Mouse (Mus musculus) heart, embryonic 11.5 days (tissue): ENCODE measurements around the gene Erg. TPM values are rescaled to one million over a fixed set of nuclear protein-coding genes. Genes with fewer than 3 reads are reported as not detected.
A peak's percentile ranks its signal among the peaks of the same experiment; 100 is the strongest.

Experiments
- ATAC-seq: fragments of 200-750 bp; cut with Nextera tagmentation; replicated peaks from 2 replicates; pipeline ENCODE4 v1.8.0; 2017; ENCODE audit warnings: moderate library complexity; ENCODE audit not compliant: insufficient number of reproducible peaks, low FRiP score, low TSS enrichment
- H3K27ac ChIP-seq: fragments of 300-500 bp; sonication (generic); 2 replicates; pipeline ENCODE4 v1.5.1; 2014; ENCODE audit warnings: mild to moderate bottlenecking, low read depth, low read length
- H3K27me3 ChIP-seq: fragments of 300-500 bp; sonication (generic); 2 replicates; pipeline ENCODE4 v1.6.1; 2014; ENCODE audit warnings: mild to moderate bottlenecking, low read length, mixed read lengths; ENCODE audit not compliant: control insufficient read depth, insufficient read depth
- H3K36me3 ChIP-seq: fragments of 300-500 bp; sonication (generic); 2 replicates; pipeline ENCODE4 v1.6.1; 2014; ENCODE audit warnings: mild to moderate bottlenecking, low read length, moderate library complexity, mixed read lengths; ENCODE audit not compliant: control insufficient read depth, insufficient read depth
- H3K4me1 ChIP-seq: fragments of 300-500 bp; sonication (generic); 2 replicates; pipeline ENCODE4 v1.6.1; 2014; ENCODE audit warnings: low read length; ENCODE audit not compliant: control insufficient read depth, insufficient read depth
- H3K4me2 ChIP-seq: fragments of 300-500 bp; sonication (generic); 2 replicates; pipeline ENCODE4 v1.6.1; 2014; ENCODE audit warnings: mild to moderate bottlenecking, moderate library complexity
- H3K4me3 ChIP-seq: fragments of 300-500 bp; sonication (generic); 2 replicates; pipeline ENCODE4 v1.5.1; 2014; ENCODE audit warnings: low read depth, low read length
- H3K9ac ChIP-seq: fragments of 300-500 bp; sonication (generic); 2 replicates; pipeline ENCODE4 v1.6.1; 2014; ENCODE audit warnings: mild to moderate bottlenecking, low read depth, low read length, moderate library complexity
- H3K9me3 ChIP-seq: fragments of 300-500 bp; sonication (generic); replicated peaks from 2 replicates; pipeline ENCODE4 v1.6.1; 2016; ENCODE audit warnings: low read length; ENCODE audit not compliant: control insufficient read depth
- WGBS: fragments of 180-500 bp; shearing (Covaris S2); extraction: QIAGEN DNeasy Blood & Tissue Kit; methylation state at CpG from one replicate; pipeline ENCODE4 v1.1.7; 2014; ENCODE audit not compliant: insufficient replicate concordance; 5-methylcytosine and 5-hydroxymethylcytosine counted together
- polyA plus RNA-seq: library from polyadenylated mRNA; unstranded; fragments of >200 nt; fragmentation: Nextera tagmentation; extraction: Ambion mirVana; gene quantifications from 2 replicates; pipeline ENCODE4 v1.2.1, GENCODE M21; 2014

Gene Erg
- polyA plus RNA-seq = 4.5 and 4.8 TPM in 2 replicates

GRCm38 (mm10) chr16:95586311-95586602, at the start of gene Erg:
Gene Erg (minus strand): TSS chr16:95586593.
- H3K4me1 ChIP-seq = peaks cover 6% of the 10 kb centered on the region
- H3K9ac ChIP-seq = peak within 1 kb of the TSS; percentile 60; the same call in 1 of the 2 replicates
- no peaks in the 10 kb centered on the region for H3K9me3 ChIP-seq
- 2% methylated on average over 5 of the region's 5 CpGs for WGBS
- ATAC-seq = no peak
- no peak within 1 kb of the TSS for H3K27ac ChIP-seq
- peak within 1 kb of the TSS; percentile 92 for H3K4me2 ChIP-seq
- peaks cover 51% of the 10 kb centered on the region for H3K27me3 ChIP-seq
- peak within 1 kb of the TSS; percentile 48 for H3K4me3 ChIP-seq
- no peaks in the 10 kb centered on the region for H3K36me3 ChIP-seq

- Histone ChIP-seq H3K36me3 (no peaks in the 10 kb centered on the region), H3K9ac (no peak overlapping the region), H3K27me3 (no peaks in the 10 kb centered on the region), H3K4me3 (no peak overlapping the region), H3K9me3 (no peaks in the 10 kb centered on the region), H3K4me2 (no peak overlapping the region), H3K27ac (no peak overlapping the region), H3K4me1 (no peaks in the 10 kb centered on the region)
- WGBS = 82% methylated on average over 10 of the region's 10 CpGs
- ATAC-seq = no peak
These were observed 45.4 kb upstream of the Erg start for GRCm38 (mm10) chr16:95631816-95632215.

GRCm38 (mm10) chr16:95623876-95624770, 37.7 kb upstream of the Erg start:
- H3K4me1 ChIP-seq = no peaks in the 10 kb centered on the region

GRCm38 (mm10) chr16:95623056-95623455, 36.7 kb upstream of the Erg start:
- no peaks in the 10 kb centered on the region for H3K27me3 ChIP-seq
- no peaks in the 10 kb centered on the region for H3K9me3 ChIP-seq
- H3K4me3 ChIP-seq = no peak overlapping the region
- no peaks in the 10 kb centered on the region for H3K4me1 ChIP-seq
- ATAC-seq = no peak
- H3K36me3 ChIP-seq = no peaks in the 10 kb centered on the region
- WGBS = 75% methylated on average over 4 of the region's 4 CpGs
- no peak overlapping the region for H3K27ac ChIP-seq
- H3K9ac ChIP-seq = no peak overlapping the region
- H3K4me2 ChIP-seq = no peak overlapping the region

More at GRCm38 (mm10) chr16:95623876-95624770, 37.7 kb upstream of the Erg start:
- ATAC-seq = no peak
- Histone ChIP-seq H3K27me3 (no peaks in the 10 kb centered on the region), H3K36me3 (no peaks in the 10 kb centered on the region), H3K9ac (no peak overlapping the region), H3K27ac (no peak overlapping the region), H3K4me3 (no peak overlapping the region), H3K9me3 (no peaks in the 10 kb centered on the region), H3K4me2 (no peak overlapping the region)
- WGBS = 67% methylated on average over 7 of the region's 7 CpGs

DNA sequence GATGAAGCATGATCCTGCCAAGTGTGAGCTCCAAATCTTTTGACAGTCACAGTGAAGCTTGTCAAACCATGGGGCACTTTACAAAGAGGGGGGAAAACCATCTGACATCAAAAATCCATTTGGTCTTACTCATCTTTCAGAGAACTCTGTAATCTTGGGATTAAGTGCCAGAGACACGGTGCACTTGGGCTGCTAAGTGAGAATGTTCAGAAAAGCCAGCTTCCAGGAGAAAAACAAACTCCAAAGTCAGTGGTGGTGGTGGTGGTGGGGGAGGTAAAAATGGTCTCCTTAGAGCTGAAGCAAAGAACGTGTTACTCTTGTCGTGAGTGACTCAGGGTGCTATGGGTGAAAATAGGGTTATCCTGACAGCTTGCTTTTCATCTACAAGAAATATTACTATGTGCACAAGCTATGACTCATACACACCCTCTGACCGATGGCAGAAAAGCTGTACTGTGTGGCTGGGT, 33.5 kb upstream of the Erg start:
- no peak overlapping the region for H3K27ac ChIP-seq
- H3K9ac ChIP-seq = no peak overlapping the region
- H3K4me1 ChIP-seq = no peaks in the 10 kb centered on the region
- no peaks in the 10 kb centered on the region for H3K9me3 ChIP-seq
- WGBS = 58% methylated on average over 4 of the region's 4 CpGs
- H3K27me3 ChIP-seq = no peaks in the 10 kb centered on the region
- ATAC-seq = no peak
- no peak overlapping the region for H3K4me3 ChIP-seq
- H3K4me2 ChIP-seq = no peak overlapping the region
- H3K36me3 ChIP-seq = no peaks in the 10 kb centered on the region

DNA sequence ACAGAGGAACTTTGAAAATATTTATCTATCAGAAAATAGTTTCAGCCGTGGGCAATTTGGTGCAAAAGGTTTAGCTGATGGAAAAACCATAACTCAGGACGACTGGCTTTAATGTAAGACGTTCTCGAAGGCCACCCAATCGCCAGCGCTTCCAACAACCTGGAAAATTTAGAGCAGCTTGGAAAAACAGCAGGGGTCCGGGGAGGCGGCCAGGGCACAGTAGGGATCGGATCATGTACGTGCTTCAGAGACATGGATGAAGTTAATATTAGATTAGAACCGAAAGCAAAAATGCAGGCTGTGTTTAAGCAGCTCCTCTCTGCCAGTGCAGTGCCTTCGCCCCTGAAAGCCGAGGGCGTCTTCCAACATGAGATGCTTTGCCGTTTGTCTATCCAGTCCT, 31.8 kb upstream of the Erg start:
- H3K9ac ChIP-seq = no peak overlapping the region
- ATAC-seq = no peak
- H3K36me3 ChIP-seq = no peaks in the 10 kb centered on the region
- H3K27me3 ChIP-seq = no peaks in the 10 kb centered on the region
- no peak overlapping the region for H3K27ac ChIP-seq
- no peaks in the 10 kb centered on the region for H3K4me1 ChIP-seq
- no peaks in the 10 kb centered on the region for H3K9me3 ChIP-seq
- no peak overlapping the region for H3K4me3 ChIP-seq
- H3K4me2 ChIP-seq = no peak overlapping the region
- 57% methylated on average over 15 of the region's 15 CpGs for WGBS

DNA sequence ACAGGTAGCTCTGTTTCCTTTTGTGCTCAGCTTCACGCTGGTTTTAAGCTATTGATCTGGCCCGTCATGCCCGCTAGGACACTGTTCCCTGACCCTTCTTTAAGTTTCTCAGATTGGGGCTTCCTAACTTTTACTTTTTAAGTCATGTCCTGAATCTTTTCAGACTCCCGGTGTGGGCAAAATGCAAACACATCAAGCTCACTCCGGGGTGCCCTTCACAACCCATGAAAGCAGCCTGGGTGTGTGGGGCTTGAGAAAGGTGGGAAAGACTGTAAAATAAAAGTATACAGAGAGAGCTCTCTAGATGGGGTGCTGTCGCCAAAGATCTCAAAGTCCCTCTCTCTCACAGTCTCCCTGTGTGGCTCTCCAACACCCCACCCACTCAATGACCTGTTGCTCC, 31.3 kb upstream of the Erg start:
- no peak overlapping the region for H3K4me2 ChIP-seq
- H3K27me3 ChIP-seq = no peaks in the 10 kb centered on the region
- H3K36me3 ChIP-seq = no peaks in the 10 kb centered on the region
- H3K4me1 ChIP-seq = no peaks in the 10 kb centered on the region
- no peak overlapping the region for H3K4me3 ChIP-seq
- ATAC-seq = no peak
- WGBS = 37% methylated on average over 6 of the region's 6 CpGs
- H3K9me3 ChIP-seq = no peaks in the 10 kb centered on the region
- no peak overlapping the region for H3K27ac ChIP-seq
- H3K9ac ChIP-seq = no peak overlapping the region

GRCm38 (mm10) chr16:95615579-95615978, 29.2 kb upstream of the Erg start:
- H3K27me3 ChIP-seq = no peaks in the 10 kb centered on the region
- 29% methylated on average over 6 of the region's 6 CpGs for WGBS
- ATAC-seq = no peak
- H3K27ac ChIP-seq = no peak overlapping the region
- H3K4me3 ChIP-seq = no peak overlapping the region
- no peak overlapping the region for H3K4me2 ChIP-seq
- H3K9me3 ChIP-seq = no peaks in the 10 kb centered on the region
- H3K4me1 ChIP-seq = no peaks in the 10 kb centered on the region
- no peak overlapping the region for H3K9ac ChIP-seq
- no peaks in the 10 kb centered on the region for H3K36me3 ChIP-seq

GRCm38 (mm10) chr16:95614482-95614881, 28.1 kb upstream of the Erg start:
- Histone ChIP-seq H3K9ac (no peak overlapping the region), H3K4me2 (no peak overlapping the region), H3K4me3 (no peak overlapping the region), H3K27me3 (no peaks in the 10 kb centered on the region), H3K36me3 (no peaks in the 10 kb centered on the region), H3K27ac (no peak overlapping the region), H3K9me3 (no peaks in the 10 kb centered on the region), H3K4me1 (no peaks in the 10 kb centered on the region)
- 87% methylated on average over 2 of the region's 2 CpGs for WGBS
- no peak for ATAC-seq
